Comparison of ENCODE assay signal across 8 mouse cellular contexts in the genomic region with DNA sequence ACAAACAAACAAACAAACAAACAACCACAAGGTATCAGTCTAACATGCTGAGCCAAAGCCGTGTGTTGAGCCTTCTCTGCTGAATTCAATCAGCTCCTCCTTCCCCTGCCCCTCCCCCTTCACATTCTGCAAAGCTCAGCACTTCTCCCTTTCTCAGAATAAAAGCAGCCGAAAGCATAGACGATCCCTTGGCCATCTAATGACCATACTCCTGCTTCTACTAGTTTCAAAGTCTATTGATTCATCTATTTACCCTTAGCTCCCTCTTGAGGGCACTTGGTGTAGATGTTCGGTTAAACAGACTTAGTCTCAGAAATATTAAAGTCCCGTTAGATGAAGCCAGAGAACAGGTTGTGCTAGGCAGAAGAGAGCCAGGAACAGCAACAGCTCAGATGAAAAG. TPM values are rescaled to one million over a fixed set of nuclear protein-coding genes. Genes with fewer than 3 reads are reported as not detected.
DNase-seq lines count a peak whose midpoint lies in the region; ATAC-seq and TF ChIP-seq lines count a peak whose summit lies in the region.

No protein-coding gene starts in this region.

- no peaks in the 10 kb centered on the region for H3K4me1 ChIP-seq in liver, postnatal 0 days (ENCODE audit: insufficient read depth)
- H3K4me1 ChIP-seq in liver, embryonic 11.5 days (replicated peaks; ENCODE audit: control insufficient read depth, insufficient read depth, low read length), result no peaks in the 10 kb centered on the region
- peaks cover 9% of the 10 kb centered on the region; the same call in 1 of the 2 replicates for H3K4me1 ChIP-seq in neural tube, embryonic 15.5 days

- no peak overlapping the region for H3K9ac ChIP-seq in liver, postnatal 0 days (replicated peaks)
- no peak overlapping the region for H3K9ac ChIP-seq in liver, embryonic 11.5 days (ENCODE audit: low read depth, low read length)
- no peak overlapping the region for H3K9ac ChIP-seq in neural tube, embryonic 15.5 days (replicated peaks)

- no peak overlapping the region for H3K4me2 ChIP-seq in liver, postnatal 0 days (ENCODE audit: low read depth, low read length)
- no peak overlapping the region for H3K4me2 ChIP-seq in liver, embryonic 11.5 days
- H3K4me2 ChIP-seq in neural tube, embryonic 15.5 days, result no peak overlapping the region

- intact Hi-C loops in gastrocnemius, adult 2 months (cut with DNase I), result no loop called here

- TF ChIP-seq CTCF in gastrocnemius, adult 2 months (IDR thresholded peaks at IDR 0.05), result peak; percentile 44
- TF ChIP-seq CTCF in liver, postnatal 0 days (IDR thresholded peaks at IDR 0.05; ENCODE audit: low read depth), result peak; percentile 43
- TF ChIP-seq CTCF in brain, embryonic 14.5 days (IDR thresholded peaks at IDR 0.05; ENCODE audit: borderline replicate concordance, extremely low read depth, insufficient read depth, insufficient read length), result peak; percentile 23; the same call in 1 of the 2 replicates

- no peak for ATAC-seq in liver, postnatal 0 days
- ATAC-seq in liver, embryonic 11.5 days (replicated peaks; ENCODE audit: low FRiP score), result no peak
- ATAC-seq in neural tube, embryonic 15.5 days (ENCODE audit: low FRiP score), result 0 out of 2 replicates have a peak, but pooled peaks have one; percentile 40

- WGBS in liver, postnatal 0 days (ENCODE audit: insufficient replicate concordance), result 25% methylated on average over 5 of the region's 5 CpGs
- WGBS in liver, embryonic 11.5 days, result 39% methylated on average over 5 of the region's 5 CpGs
- 32% methylated on average over 5 of the region's 5 CpGs for WGBS in neural tube, embryonic 15.5 days

- no peaks in the 10 kb centered on the region for H3K9me3 ChIP-seq in liver, postnatal 0 days (ENCODE audit: low read length)
- H3K9me3 ChIP-seq in liver, embryonic 11.5 days (ENCODE audit: control insufficient read depth, low read length), result no peaks in the 10 kb centered on the region
- no peaks in the 10 kb centered on the region for H3K9me3 ChIP-seq in neural tube, embryonic 15.5 days (replicated peaks)

- DNase-seq in gastrocnemius, adult 2 months, result no peak
- no peak for DNase-seq in gastrocnemius, postnatal 4 days (ENCODE audit: low spot score in 2 of 2)
- no peak for DNase-seq in liver, postnatal 0 days
- no peak for DNase-seq in liver, embryonic 11.5 days (ENCODE audit: low spot score)
- peak; percentile 66 for DNase-seq in brain, embryonic 14.5 days (ENCODE audit: low read depth)
- DNase-seq in thymus, adult 18-20 months, result no peak
- no peak for DNase-seq in cerebellum, adult 11 months

- H3K27me3 ChIP-seq in liver, postnatal 0 days (ENCODE audit: insufficient read depth, low read length), result no peaks in the 10 kb centered on the region
- no peaks in the 10 kb centered on the region for H3K27me3 ChIP-seq in liver, embryonic 11.5 days (replicated peaks; ENCODE audit: control insufficient read depth, insufficient read depth, low read length)
- H3K27me3 ChIP-seq in neural tube, embryonic 15.5 days (replicated peaks), result 0 out of 2 replicates have a peak, but pooled peaks cover 7% of the 10 kb centered on the region

- H3K4me3 ChIP-seq in gastrocnemius, adult 2 months, result no peak overlapping the region
- no peak overlapping the region for H3K4me3 ChIP-seq in liver, postnatal 0 days (ENCODE audit: low read depth, low read length)
- H3K4me3 ChIP-seq in liver, embryonic 11.5 days (ENCODE audit: low read depth, low read length), result no peak overlapping the region
- H3K4me3 ChIP-seq in neural tube, embryonic 15.5 days (replicated peaks), result no peak overlapping the region

- H3K36me3 ChIP-seq in liver, postnatal 0 days (replicated peaks; ENCODE audit: insufficient read depth, low read length), result no peaks in the 10 kb centered on the region
- no peaks in the 10 kb centered on the region for H3K36me3 ChIP-seq in liver, embryonic 11.5 days (ENCODE audit: control insufficient read depth, insufficient read depth, low read length)
- no peaks in the 10 kb centered on the region for H3K36me3 ChIP-seq in neural tube, embryonic 15.5 days

- no peak for TF ChIP-seq POLR2A in brain, embryonic 14.5 days (IDR thresholded peaks at IDR 0.05; ENCODE audit: borderline replicate concordance, extremely low read depth, insufficient read depth, insufficient read length, poor library complexity, severe bottlenecking)

- H3K27ac ChIP-seq in gastrocnemius, adult 2 months, result no peak overlapping the region
- H3K27ac ChIP-seq in liver, postnatal 0 days (ENCODE audit: low read depth), result no peak overlapping the region
- H3K27ac ChIP-seq in liver, embryonic 11.5 days (ENCODE audit: low read depth, low read length), result no peak overlapping the region
- H3K27ac ChIP-seq in neural tube, embryonic 15.5 days (replicated peaks), result no peak overlapping the region

- no peak for TF ChIP-seq EP300 in liver, postnatal 0 days (IDR thresholded peaks at IDR 0.05; ENCODE audit: low read depth)

RNA-seq across cellular contexts. Expression of gene Dram1, which starts 48.2 kb away (rescaled TPM):
- 1 to 10 TPM; 1.0 to 1.7 TPM for total RNA-seq in gastrocnemius, adult 2 months (2021)
- 1 to 10 TPM; 4.2 to 4.9 TPM for total RNA-seq in gastrocnemius, postnatal 4 days (2021)
- 2.9 and 3.1 TPM in 2 replicates for polyA plus RNA-seq in liver, postnatal 0 days (2015; fragmentation: Nextera tagmentation; extraction: Ambion mirVana)
- 0.99 and 1.0 TPM in 2 replicates for polyA plus RNA-seq in liver, embryonic 11.5 days (2014; fragmentation: Nextera tagmentation; extraction: Ambion mirVana)
- 0.45 and 0.57 TPM in 2 replicates for polyA plus RNA-seq in brain, embryonic 14.5 days (2012; rRNA removed)
- polyA plus RNA-seq in neural tube, embryonic 15.5 days (2015; fragmentation: Nextera tagmentation; extraction: Ambion mirVana), result 0.87 and 1.8 TPM in 2 replicates

RNA-seq across cellular contexts. Expression of gene Gnptab, which starts 48.2 kb away (rescaled TPM):
- 10 to 100 TPM; 14.7 to 15.3 TPM for total RNA-seq in gastrocnemius, adult 2 months (2021)
- 10 to 100 TPM; 14.7 to 14.9 TPM for total RNA-seq in gastrocnemius, postnatal 4 days (2021)
- 1.5 and 1.8 TPM in 2 replicates for polyA plus RNA-seq in liver, postnatal 0 days (2015; fragmentation: Nextera tagmentation; extraction: Ambion mirVana)
- 10.1 and 11.4 TPM in 2 replicates for polyA plus RNA-seq in liver, embryonic 11.5 days (2014; fragmentation: Nextera tagmentation; extraction: Ambion mirVana)
- polyA plus RNA-seq in brain, embryonic 14.5 days (2012; rRNA removed), result 31.7 and 41.4 TPM in 2 replicates
- 16.5 and 19.6 TPM in 2 replicates for polyA plus RNA-seq in neural tube, embryonic 15.5 days (2015; fragmentation: Nextera tagmentation; extraction: Ambion mirVana)
